Mouse (Mus musculus): ENCODE results near the gene Abat.
A peak's percentile ranks its signal among the peaks of the same experiment; 100 is the strongest.

The Abat gene

DNA sequence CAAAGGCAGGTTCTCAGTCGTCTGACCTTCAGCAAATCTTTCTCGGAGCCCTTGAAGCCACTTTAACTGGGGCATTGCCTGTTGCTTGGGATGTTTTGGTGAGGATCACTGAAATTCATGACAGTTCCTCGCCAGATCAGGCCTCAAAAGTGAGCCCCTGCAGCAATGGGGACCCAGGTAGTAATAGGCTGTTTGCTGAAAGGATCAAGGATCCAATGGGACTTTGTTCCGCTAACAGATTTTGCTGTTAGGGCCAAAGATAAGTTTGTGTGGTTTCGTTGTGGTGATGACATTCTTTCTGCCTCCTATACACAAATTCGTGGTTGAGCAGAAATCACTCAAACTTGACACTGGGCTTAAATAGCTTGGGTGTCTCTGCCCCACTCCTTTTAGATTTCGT is 124.9 kb downstream of the Abat start:
- no peak for DNase-seq

DNA sequence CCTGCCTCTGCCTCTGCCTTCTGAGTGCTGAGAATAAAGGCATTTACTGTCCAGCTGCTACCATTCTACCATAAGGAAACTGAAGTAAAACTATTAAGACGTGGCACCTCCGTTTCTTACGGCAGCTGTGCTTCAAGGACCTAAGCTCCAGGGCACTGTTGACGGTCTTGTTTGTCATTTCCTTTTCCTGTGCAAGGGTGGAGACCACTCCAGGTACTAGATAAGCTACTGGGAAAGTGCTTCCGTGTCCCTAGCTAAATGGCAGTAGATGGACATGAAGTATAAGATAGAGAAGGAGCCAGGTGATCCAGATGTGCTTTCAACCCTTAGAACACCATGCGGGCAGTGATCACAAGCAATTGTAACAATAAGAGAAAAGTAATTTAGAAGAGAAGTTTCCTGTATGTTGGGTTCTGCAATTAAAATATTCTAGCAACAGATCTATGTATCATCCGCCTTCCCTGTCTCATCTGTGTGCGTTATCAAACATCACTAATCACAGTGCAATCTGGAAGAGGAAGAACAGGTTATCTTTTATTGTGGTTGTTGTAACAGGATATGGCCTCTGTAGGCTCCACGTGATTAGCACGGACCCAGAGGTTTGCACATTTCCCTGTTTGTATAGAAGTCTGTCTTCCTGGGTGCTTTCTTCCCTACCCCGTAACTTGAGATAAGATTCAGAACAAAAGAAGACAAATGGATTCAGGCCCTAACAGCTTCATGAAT is 126.4 kb downstream of the Abat start:
- DNase-seq = no peak

DNA sequence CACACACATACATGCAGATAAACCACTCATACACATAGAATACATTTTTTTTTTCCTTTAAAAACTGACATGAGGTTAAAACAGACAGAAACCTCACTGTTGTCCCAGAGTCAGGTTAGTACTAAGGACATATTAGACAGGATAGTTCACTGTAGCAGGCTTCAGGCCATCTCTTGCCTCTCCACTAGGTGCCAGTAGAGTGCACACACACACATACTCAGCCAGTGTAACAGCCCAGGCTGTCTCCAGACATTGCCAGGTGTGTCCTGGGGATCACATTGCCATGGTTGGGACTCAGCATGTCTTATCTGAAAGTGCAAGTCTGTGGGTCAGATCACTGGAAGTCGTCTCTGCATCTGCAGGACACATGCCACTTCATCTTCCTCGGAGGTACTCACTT is 130.6 kb downstream of the Abat start:
- peak; percentile 35 to 47 for DNase-seq

DNA sequence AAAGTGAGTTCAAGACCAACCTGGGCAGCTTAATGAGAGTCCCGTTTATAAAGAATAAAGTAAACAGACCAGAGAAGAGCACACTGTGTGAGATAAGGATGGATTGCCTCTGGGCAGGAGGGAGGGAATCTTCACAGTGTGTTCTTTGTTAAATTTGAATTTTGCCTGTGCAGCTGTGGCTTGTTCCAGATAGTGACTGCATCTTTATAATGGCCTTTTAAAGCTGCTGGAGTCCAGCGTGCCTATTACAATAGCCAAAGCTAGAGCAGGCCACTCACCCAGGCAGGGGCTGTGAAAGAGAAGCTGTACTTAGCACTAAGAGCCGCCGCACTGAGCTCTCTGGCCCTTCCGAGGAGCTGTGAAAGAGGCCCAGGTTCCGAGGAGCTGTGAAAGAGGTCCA is 132.3 kb downstream of the Abat start:
- no peak for DNase-seq

DNA sequence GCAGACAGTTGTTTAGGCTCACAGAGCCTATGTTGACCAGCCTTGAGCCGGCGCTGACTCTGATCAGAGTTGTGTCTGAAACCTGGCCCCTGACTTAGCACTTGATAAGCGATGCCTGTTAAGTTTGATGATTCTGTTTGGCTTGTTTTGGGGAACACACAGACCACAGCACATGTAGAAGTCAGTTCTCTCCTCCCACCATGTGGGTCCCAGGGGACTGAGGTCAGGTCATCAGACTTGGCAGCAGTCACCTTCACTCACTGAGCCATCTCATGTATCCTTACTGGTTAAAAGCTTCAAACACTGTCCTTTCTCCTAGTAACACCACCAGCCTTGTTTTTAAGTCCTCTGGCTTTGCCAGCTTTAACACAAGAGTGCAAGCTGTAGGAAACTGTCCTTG is 136.8 kb downstream of the Abat start:
- DNase-seq = no peak

DNA sequence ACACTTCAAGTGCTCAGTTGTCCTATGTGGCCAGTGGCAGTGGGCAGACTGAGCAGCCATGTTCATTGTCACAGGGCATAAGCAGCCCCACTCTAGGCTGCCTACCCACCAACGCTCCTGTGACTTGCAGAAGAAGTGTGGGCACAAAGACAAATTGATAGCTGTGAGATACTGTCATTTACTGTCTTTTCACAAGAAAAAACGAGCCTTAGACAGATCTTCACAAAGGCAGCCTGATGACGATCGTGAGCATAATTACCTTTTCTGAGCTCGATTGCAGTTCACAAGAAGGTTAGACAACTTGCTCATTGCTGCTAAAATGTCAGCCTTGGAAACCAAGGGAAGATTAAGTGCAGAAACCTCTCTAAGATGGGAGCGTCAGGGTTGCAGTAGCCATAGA is 141.9 kb downstream of the Abat start:
- no peak for DNase-seq

DNA sequence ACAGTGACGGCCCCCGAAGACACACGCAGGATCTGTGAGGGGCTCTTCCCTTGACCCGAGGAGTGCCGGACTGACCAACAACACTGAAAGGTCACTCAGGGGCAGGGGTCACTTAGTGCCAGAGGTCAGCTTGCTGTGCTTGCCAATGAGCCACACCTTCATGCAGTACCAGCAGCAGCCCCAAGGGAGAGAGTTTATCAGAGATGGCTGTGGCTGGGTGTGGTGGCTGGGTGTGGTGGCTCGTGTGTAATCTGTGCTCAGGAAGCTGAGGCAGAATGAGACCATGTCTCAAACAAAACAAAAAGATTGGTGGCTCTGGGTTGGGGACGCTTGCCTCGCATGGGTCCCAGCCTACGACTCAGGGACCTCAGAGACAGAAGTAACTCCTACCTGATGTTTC is 142.4 kb downstream of the Abat start:
- DNase-seq = no peak

DNA sequence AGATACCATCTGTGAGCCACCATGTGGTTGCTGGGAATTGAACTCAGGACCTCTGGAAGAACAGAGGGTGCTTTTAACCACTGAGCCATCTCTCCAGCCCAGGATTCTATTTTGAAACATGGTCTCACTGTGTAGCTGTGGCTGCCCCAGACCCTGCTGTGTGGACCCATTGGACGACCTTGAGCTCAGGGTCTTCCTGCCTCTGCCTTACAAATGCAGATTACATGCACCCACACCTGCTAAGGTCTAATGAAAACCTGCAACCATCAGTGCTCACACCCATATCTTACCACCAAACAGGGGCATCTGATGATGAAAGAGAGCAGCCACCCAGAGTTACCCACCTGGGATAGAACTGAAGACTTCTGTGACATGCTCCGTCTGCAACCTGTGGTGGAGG is 143.0 kb downstream of the Abat start:
- no peak for DNase-seq

DNA sequence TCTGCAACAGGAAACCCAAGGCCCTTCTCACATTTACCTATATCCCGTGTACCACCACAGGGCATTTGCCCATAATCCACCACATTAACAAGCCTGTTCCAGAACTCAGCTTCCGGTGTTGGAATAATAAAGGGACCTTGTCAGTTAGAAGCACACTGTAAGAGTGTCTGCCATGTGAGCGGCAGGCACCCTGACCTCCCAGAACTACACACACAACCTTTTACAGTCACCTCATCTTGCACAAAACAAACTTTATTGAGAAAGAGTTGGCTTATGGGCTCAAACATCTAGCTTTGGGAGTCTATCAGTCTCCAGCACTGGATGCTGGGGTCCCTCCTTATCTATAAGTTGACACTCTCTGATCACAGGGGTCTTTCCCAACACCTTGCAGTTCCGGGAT is 145.1 kb downstream of the Abat start:
- DNase-seq = no peak

DNA sequence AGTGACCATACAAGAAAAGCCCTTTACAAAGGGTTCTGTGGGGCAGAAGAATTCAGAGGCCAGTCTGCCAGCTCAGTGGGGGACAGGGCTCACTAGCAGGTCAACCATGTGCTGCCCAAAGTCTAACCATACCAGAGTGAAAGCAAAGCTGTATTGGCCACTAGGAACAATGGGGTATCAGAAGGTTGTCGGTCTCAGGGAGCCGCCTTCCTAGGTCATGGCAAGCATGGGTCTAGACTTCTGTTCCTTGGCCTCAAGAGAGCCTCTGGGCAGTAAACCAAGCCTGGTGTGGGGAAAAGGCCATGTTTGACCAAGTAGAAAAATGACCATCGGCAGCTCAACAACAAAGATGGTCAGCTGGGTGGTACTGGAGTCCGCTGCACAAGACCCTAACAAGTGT is 145.5 kb downstream of the Abat start:
- DNase-seq = peak; percentile 27 to 41

DNA sequence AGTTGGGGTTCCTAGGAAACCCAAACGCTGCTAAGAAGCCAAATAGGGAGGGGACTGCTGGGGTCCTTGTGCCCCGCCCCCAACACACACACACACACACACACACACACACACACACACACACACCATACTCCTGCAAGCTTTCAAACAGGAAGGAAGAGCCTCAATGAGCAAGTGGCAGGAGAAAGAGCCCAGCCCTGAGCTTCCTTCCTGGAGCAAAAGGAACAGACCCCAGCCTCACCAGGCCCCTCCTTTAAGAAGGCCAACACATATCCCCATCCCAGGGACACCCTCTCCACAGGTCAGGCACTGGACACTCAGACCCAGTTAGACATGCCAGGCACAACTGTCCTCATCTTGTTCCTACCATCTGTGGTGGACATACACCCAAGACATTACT is 149.8 kb downstream of the Abat start:
- no peak for DNase-seq

DNA sequence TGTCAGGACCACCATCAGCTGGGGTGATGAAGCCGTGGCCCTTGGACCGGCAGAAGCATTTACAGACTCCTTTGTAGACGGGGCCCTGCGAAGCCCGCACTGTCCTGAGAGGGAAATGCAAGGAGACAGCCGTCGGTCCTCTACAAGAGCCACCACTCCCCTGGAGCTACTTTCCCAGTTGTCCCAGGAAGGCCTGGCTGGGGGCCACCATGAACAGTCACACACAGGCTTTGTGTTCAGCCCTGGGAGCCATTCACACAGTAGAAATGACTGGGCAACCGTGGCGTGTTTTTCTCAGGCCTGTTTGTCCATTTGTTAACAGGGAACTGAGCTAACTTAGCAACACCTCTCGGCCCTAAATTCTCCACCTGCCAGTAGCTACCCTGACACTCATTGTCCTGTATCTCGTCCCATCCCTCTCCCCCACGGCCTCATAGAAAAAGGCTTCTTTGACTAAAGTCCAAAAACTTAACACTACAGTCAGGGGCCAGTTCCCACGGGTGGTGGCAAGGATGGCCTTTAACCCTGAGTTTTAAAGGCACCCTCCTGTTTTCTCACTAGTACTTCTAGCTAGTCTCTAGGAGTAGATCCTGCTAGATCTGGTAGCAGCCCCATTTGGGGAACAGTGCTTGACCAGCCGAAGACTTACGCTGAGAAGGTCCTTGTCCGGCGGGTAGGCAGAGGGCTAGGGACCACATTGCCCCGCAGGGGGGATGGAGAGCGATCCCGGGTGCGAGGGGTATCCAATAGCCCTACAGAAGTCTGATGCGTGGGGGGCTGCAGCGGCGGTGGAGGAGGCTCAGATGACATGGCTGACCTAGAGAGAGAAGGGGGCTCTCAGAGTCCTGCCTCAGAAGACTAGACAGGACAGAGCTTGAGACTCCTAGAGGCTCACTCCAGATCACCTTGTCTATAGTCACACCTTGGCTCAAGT is 150.6 kb downstream of the Abat start:
- DNase-seq = no peak

DNA sequence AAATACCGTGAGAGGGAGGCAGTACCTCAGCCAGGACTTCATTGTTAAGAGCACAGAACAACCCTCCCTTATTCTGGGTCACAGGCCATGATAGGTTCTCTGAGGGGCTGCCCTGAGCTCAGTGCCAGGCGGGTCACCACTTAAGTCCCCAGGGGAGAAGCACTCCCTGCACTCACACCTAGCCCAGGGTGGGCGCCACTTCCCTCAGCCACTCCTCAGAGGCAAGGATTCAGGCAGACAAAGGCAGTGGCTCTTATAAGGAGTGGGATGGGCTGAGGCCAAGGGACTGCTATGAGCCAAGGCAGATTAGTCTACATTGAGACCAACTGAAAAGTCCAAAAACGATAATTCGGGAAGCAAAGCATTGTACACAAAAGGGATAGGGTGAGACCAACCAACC is 152.1 kb downstream of the Abat start:
- DNase-seq = no peak

DNA sequence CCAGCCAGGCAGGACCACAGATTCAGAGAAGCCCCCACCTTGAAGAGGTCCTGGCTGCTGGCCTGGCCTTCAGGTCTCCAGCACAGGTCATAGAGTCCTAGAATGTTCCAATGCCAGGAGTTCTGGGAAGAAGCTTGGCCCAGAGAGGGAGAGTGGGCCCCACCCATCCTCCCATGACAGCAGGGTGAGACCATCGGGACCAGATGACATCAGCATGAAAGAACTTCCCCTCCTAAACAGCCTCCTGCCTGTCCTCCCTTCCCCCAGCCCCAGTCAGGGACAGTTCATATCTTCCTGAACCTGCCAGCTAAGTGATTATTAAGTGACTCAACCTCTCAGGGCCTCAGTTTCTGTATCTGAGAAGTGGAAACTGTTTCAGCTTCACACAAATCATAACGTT is 153.2 kb downstream of the Abat start:
- no peak for DNase-seq

DNA sequence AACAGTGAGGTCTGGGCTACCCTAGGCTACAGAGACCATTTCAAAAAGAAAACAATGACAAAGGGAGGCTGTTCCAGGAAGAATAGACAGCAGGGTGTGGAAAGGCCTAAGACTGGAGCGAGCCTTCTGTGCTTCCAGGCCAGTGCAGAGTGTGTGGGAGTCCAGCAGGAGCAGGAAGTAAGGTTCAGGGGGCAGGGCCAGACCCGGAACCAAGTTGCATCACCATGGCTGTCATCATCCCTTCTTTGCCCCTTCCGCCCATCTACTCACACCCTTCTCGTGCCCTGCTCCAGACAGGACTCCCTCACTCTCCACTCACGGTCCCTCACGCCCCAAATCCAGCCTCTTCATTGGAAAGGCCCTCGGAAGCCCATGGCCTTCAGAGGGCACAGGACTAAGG is 154.0 kb downstream of the Abat start:
- DNase-seq = no peak

DNA sequence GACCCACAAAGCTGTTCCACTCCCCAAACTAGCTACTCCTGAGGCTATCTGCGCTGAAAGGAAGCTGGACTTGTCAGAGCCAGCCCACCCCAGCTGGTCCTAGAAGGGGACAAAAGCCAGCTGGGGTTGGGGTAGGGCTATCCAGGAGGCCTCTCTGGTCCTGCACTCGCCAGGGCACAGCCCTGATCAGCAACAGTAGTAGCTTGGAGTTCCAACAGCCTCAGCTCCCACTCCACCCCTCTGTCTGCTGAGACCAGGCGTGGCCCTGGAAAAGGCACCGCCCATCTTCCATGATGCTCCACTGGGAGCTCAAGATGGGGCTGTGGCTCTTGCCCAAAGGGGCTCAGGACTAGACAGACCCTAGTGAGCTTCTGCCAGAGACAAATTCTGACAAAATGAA is 154.6 kb downstream of the Abat start:
- DNase-seq = no peak

DNA sequence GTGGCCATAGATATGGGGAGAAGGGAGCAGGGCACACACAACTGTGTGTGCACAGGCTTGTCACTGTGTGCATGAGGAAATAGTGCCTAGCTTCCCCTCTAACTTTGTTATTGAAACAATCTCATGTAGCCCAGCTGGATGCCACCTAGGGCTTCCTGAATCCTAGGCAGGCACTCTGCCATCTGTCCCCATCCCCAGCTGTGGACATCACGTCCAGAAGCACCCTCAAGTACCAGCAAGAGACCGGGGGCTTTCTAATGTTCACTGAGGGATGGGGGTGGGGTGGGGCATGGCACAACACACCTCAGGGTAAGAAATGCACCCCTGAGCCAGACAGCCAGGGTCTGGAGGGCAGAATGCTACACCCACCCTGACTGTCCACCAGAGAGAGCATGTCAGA is 155.2 kb downstream of the Abat start:
- DNase-seq = no peak

DNA sequence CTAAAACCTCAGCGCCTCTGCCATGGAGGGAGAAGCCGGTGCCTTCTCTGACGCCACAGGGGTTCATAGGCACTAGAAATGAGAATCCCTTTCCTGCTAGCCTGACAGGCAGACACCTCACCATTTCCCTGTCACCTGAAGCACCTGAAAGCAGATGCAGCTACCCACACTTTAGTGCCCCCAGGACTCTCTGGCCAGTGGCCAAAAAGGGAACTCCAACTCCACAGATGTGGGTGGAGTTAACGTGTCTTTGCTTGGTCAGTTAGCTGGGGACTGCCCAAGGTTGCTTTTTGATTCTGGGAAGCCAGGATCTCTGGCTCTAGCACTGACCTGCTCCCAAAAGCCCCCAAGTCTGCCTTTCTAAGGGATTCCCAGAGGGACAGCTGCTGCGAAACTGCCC is 156.2 kb downstream of the Abat start:
- no peak for DNase-seq

DNA sequence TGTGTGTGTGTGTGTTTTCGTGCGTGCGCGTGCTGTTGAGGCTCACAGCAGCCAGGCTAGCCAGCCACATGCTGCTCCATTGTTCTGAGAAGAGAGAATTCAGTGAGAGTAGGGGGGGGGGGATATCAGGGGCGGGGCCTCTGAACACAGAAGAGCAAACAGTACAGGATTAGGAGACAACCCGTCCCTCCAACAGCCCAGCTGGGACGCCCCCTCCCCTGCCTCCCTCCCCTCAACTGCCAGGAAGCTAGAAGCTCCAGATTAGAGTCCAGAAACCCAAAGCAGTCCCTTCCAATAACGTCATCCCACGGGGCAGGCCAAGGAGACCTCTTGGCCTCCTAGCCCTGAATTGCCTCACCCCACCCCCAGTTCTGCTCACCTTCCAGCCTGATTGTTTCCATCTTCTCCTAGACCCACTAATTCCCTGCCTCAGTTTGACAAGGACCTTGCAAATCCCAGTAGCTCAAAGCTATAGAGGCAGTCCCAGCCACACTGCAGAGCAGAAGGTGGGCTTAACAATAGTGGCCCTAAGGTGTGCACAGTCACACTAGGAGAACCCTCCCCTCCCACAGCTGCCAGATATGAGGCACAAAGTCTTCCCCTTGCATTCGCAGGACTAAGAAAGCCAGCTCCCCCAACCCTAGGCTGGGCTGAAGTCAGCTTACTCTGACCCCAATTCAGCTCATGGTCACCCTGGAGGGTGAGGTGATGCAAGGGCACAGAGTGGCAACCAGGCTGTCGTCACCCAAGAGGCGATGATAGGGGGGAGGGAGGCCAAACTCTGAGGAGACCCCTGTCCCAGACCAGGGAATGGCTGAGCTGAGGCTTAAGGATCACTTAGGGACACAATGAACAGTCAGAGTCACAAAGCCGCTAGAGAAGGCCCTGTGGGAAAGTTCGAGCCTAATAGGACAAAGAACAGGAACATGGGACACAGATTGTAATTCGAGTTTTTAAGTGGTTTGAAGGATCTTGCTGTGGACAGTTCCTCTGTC is 157.1 kb downstream of the Abat start:
- DNase-seq = no peak
